Mouse (Mus musculus) erythroblast, embryonic 14.5 days (primary cell): ENCODE results near the gene Flad1.

Source experiments
- GATA1 ChIP-seq: IDR thresholded peaks from 2 replicates; pipeline ENCODE4 v1.6.1; 2012; ENCODE audit warnings: low read length, inconsistent platforms, mixed read lengths
- TAL1 ChIP-seq: IDR thresholded peaks from 3 replicates; pipeline ENCODE4 v1.6.1; 2012; ENCODE audit warnings: low read length, inconsistent platforms, mixed read lengths

DNA sequence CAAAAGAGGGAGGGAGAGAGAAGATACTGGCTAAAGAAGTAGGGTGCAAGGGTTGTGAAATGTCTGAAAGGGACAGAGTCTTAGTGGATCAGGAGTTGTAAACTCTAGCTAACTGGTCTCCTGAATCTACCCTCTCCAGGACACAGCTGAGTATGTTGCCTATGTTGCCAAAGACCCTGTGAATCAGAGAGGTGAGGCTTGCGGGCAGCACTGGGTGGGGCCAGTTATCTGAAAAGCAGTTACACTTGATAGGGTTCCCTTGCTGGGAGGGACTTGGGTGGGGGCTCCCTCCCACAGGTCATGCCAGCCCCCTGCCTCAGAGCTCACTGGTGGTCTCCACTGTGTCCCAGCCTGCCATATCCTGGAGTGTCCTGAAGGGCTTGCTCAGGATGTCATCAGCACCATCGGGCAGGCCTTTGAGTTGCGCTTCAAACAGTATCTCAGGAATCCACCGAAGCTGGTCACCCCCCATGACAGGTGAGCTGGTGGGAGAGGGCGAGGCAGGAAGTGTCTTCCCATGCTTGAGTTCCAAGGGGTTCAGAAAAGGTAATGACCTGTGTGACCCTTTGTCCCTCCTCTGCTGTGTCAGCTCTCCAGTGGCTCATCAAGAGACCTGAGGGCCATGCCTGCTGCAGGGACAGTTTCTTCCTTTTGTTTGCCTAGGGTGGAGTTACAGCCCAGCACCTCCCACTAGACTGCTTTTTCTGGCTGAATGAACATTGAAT lies 12.9 kb upstream of the Flad1 start:
- TF ChIP-seq TAL1 (no peak), GATA1 (no peak)
